Mouse (Mus musculus) cortical plate, adult 2 months (tissue): ENCODE measurements at regions not wholly inside any gene's neighbourhood (a gene's known extent, or its start where the extent isn't known, plus 50 kb on each side); places are given as distances from the start of the nearest gene placed in this dataset.
A peak's percentile ranks its signal among the peaks of the same experiment; 100 is the strongest.

Experiments
- H3K27ac ChIP-seq: fragments of 200-500 bp; 2 replicates; pipeline ENCODE4 v1.5.1; 2012; ENCODE audit warnings: low read length, control low read depth, inconsistent platforms; ENCODE audit not compliant: insufficient read depth
- H3K4me1 ChIP-seq: fragments of 200-500 bp; 2 replicates; pipeline ENCODE4 v1.6.1; 2011; ENCODE audit warnings: low read length; ENCODE audit not compliant: control insufficient read depth, insufficient read depth
- H3K4me3 ChIP-seq: fragments of 200-500 bp; 2 replicates; pipeline ENCODE4 v1.5.1; 2011; ENCODE audit warnings: mild to moderate bottlenecking, low read length, control low read depth; ENCODE audit not compliant: insufficient read depth
- CTCF ChIP-seq: fragments of 200-500 bp; IDR thresholded peaks from 2 replicates; pipeline ENCODE4 v1.5.1; 2011; ENCODE audit warnings: mild to moderate bottlenecking, control low read depth, low read length; ENCODE audit not compliant: insufficient read depth; ENCODE audit errors: extremely low read depth
- POLR2A ChIP-seq: fragments of 200-500 bp; IDR thresholded peaks from 2 replicates; pipeline ENCODE4 v1.6.1; 2011; ENCODE audit warnings: mild to moderate bottlenecking, low read length, control low read depth; ENCODE audit not compliant: insufficient read depth; ENCODE audit errors: extremely low read depth

- H3K4me1 ChIP-seq, result no peaks in the 10 kb centered on the region
- no peak overlapping the region for H3K27ac ChIP-seq
- no peak overlapping the region for H3K4me3 ChIP-seq
- no peak for TF ChIP-seq CTCF
- TF ChIP-seq POLR2A, result no peak
These were observed 72.0 kb upstream of the Col5a2 start for GRCm38 (mm10) chr1:45575131-45575530.

- no peak overlapping the region for H3K4me3 ChIP-seq
- no peaks in the 10 kb centered on the region for H3K4me1 ChIP-seq
- no peak overlapping the region for H3K27ac ChIP-seq
- no peak for TF ChIP-seq POLR2A
- no peak for TF ChIP-seq CTCF
These were observed 77.4 kb upstream of the Col5a2 start for GRCm38 (mm10) chr1:45580466-45580865.

- H3K4me3 ChIP-seq, result no peak overlapping the region
- no peaks in the 10 kb centered on the region for H3K4me1 ChIP-seq
- TF ChIP-seq CTCF (no peak), POLR2A (no peak)
- no peak overlapping the region for H3K27ac ChIP-seq
These were observed 84.4 kb upstream of the Col5a2 start for GRCm38 (mm10) chr1:45587351-45588025.

- Histone ChIP-seq H3K27ac (no peak overlapping the region), H3K4me1 (no peaks in the 10 kb centered on the region), H3K4me3 (no peak overlapping the region)
- TF ChIP-seq CTCF (no peak), POLR2A (no peak)
These were observed 94.2 kb upstream of the Col5a2 start for GRCm38 (mm10) chr1:45597316-45597715.

GRCm38 (mm10) chr1:45599421-45599820 lies 96.3 kb upstream of the Col5a2 start:
- Histone ChIP-seq H3K4me1 (no peaks in the 10 kb centered on the region), H3K4me3 (no peak overlapping the region), H3K27ac (no peak overlapping the region)
- no peak for TF ChIP-seq CTCF
- no peak for TF ChIP-seq POLR2A

- H3K4me3 ChIP-seq, result no peak overlapping the region
- no peak overlapping the region for H3K27ac ChIP-seq
- no peaks in the 10 kb centered on the region for H3K4me1 ChIP-seq
- TF ChIP-seq POLR2A, result no peak
- no peak for TF ChIP-seq CTCF
These were observed 96.9 kb upstream of the Col5a2 start for GRCm38 (mm10) chr1:45600011-45600410.

GRCm38 (mm10) chr1:45605571-45605970 lies 102.5 kb upstream of the Col5a2 start:
- Histone ChIP-seq H3K4me1 (no peaks in the 10 kb centered on the region), H3K27ac (no peak overlapping the region), H3K4me3 (no peak overlapping the region)
- no peak for TF ChIP-seq POLR2A
- TF ChIP-seq CTCF, result no peak

- Histone ChIP-seq H3K27ac (no peak overlapping the region), H3K4me1 (no peaks in the 10 kb centered on the region), H3K4me3 (no peak overlapping the region)
- TF ChIP-seq POLR2A, result no peak
- no peak for TF ChIP-seq CTCF
These were observed 105.2 kb upstream of the Col5a2 start for GRCm38 (mm10) chr1:45608316-45608715.

- no peaks in the 10 kb centered on the region for H3K4me1 ChIP-seq
- TF ChIP-seq POLR2A (no peak), CTCF (no peak)
- no peak overlapping the region for H3K4me3 ChIP-seq
- H3K27ac ChIP-seq, result no peak overlapping the region
These were observed 115.9 kb upstream of the Col5a2 start for GRCm38 (mm10) chr1:45619008-45619407.

GRCm38 (mm10) chr1:45625921-45626320 lies 122.8 kb upstream of the Col5a2 start:
- Histone ChIP-seq H3K4me1 (no peaks in the 10 kb centered on the region), H3K27ac (no peak overlapping the region), H3K4me3 (no peak overlapping the region)
- TF ChIP-seq CTCF, result no peak

GRCm38 (mm10) chr1:45626733-45627132 lies 123.7 kb upstream of the Col5a2 start:
- H3K4me3 ChIP-seq, result no peak overlapping the region
- no peak overlapping the region for H3K27ac ChIP-seq
- H3K4me1 ChIP-seq, result no peaks in the 10 kb centered on the region
- TF ChIP-seq POLR2A (no peak), CTCF (no peak)

GRCm38 (mm10) chr1:45627840-45628239 lies 124.8 kb upstream of the Col5a2 start:
- Histone ChIP-seq H3K27ac (no peak overlapping the region), H3K4me1 (no peaks in the 10 kb centered on the region), H3K4me3 (no peak overlapping the region)
- TF ChIP-seq CTCF (peak; percentile 48; the same call in 1 of the 2 replicates), POLR2A (no peak)
